Mouse (Mus musculus) CD4-positive naive resting alpha-beta T cell, adult 76 days (primary cell): ENCODE data around the gene Atp1a1. TPM values are rescaled to one million over a fixed set of nuclear protein-coding genes. Genes with fewer than 3 reads are reported as not detected.

Experiments
- total RNA-seq: library from RNA; stranded (reverse); gene quantifications from one replicate; pipeline ENCODE4 v1.2.4, GENCODE M21; 2023

The Atp1a1 gene
- total RNA-seq: 269 TPM

GRCm38 (mm10) chr3:101604550-101605223 lies at the start of gene Atp1a1:
Atp1a1 (minus strand) TSS chr3:101604684.

Other genes starting within 250 kb of the Atp1a1 start
- gene Igsf3, start 227.6 kb downstream of the Atp1a1 start, total RNA-seq: 3.0 TPM
- 0.26 TPM for gene Mab21l3, start 244.3 kb upstream of the Atp1a1 start, total RNA-seq